Mouse (Mus musculus) cerebellum, adult 9-10 months (tissue): ENCODE measurements around the gene Fam53b.

ENCODE experiments used
- DNase-seq: peaks from one replicate; pipeline ENCODE4 v3.0.0; 2022

The Fam53b gene

GRCm38 (mm10) chr7:132703515-132704309 lies 110.0 kb downstream of the Fam53b start:
- no peak for DNase-seq

GRCm38 (mm10) chr7:132702492-132703070 lies 111.1 kb downstream of the Fam53b start:
- DNase-seq = no peak

- no peak for DNase-seq
Observed at GRCm38 (mm10) chr7:132702024-132702423, 111.7 kb downstream of the Fam53b start.

GRCm38 (mm10) chr7:132701412-132701811 lies 112.3 kb downstream of the Fam53b start:
- no peak for DNase-seq

- no peak for DNase-seq
Observed at GRCm38 (mm10) chr7:132700107-132700506, 113.6 kb downstream of the Fam53b start.

- no peak for DNase-seq
Observed at GRCm38 (mm10) chr7:132699639-132700038, 114.0 kb downstream of the Fam53b start.

- no peak for DNase-seq
Observed at GRCm38 (mm10) chr7:132699165-132699564, 114.5 kb downstream of the Fam53b start.

- DNase-seq = no peak
Observed at GRCm38 (mm10) chr7:132698737-132699136, 114.9 kb downstream of the Fam53b start.

GRCm38 (mm10) chr7:132697258-132697796 lies 116.4 kb downstream of the Fam53b start:
- DNase-seq = no peak

GRCm38 (mm10) chr7:132693561-132693960 lies 120.1 kb downstream of the Fam53b start:
- DNase-seq = no peak

- peak; percentile 56 for DNase-seq
Observed at GRCm38 (mm10) chr7:132692719-132693118, 121.0 kb downstream of the Fam53b start.

GRCm38 (mm10) chr7:132690716-132691472 lies 122.8 kb downstream of the Fam53b start:
- DNase-seq = no peak

- DNase-seq = no peak
Observed at GRCm38 (mm10) chr7:132689722-132690121, 124.0 kb downstream of the Fam53b start.

GRCm38 (mm10) chr7:132688721-132689120 lies 125.0 kb downstream of the Fam53b start:
- DNase-seq = no peak

GRCm38 (mm10) chr7:132687897-132688296 lies 125.8 kb downstream of the Fam53b start:
- DNase-seq = no peak

GRCm38 (mm10) chr7:132686515-132686914 lies 127.2 kb downstream of the Fam53b start:
- no peak for DNase-seq

GRCm38 (mm10) chr7:132683923-132684322 lies 129.8 kb downstream of the Fam53b start:
- peak; percentile 53 for DNase-seq

- peak; percentile 72 for DNase-seq
Observed at GRCm38 (mm10) chr7:132682901-132683300, 130.8 kb downstream of the Fam53b start.

- peak; percentile 57 for DNase-seq
Observed at GRCm38 (mm10) chr7:132682336-132682735, 131.3 kb downstream of the Fam53b start.

- peak; percentile 55 for DNase-seq
Observed at GRCm38 (mm10) chr7:132681831-132682230, 131.9 kb downstream of the Fam53b start.

GRCm38 (mm10) chr7:132681296-132681695 lies 132.4 kb downstream of the Fam53b start:
- peak; percentile 96 for DNase-seq

GRCm38 (mm10) chr7:132679549-132679948 lies 134.1 kb downstream of the Fam53b start:
- no peak for DNase-seq

- peak; percentile 97 for DNase-seq
Observed at GRCm38 (mm10) chr7:132679117-132679516, 134.6 kb downstream of the Fam53b start.
